Mouse (Mus musculus) left cerebral cortex, adult 8-10 months (tissue): Measurements from ENCODE around the gene Slc24a3. TPM values are rescaled to one million over a fixed set of nuclear protein-coding genes. Genes with fewer than 3 reads are reported as not detected.
A peak's percentile ranks its signal among the peaks of the same experiment; 100 is the strongest.

Source experiments
- DNase-seq, 2 experiments: peaks; one replicate each; pipeline ENCODE4 v3.0.0; 2022; ENCODE audit warnings: low spot score in 2 of 2
- total RNA-seq, 4 experiments: library from RNA; stranded (reverse); gene quantifications; 2 replicates each; pipeline ENCODE4 v1.2.4; 2022

Slc24a3 gene
- total RNA-seq, 4 experiments from 2014 or later, result 87.6 to 94.2 (median 88.3) TPM

GRCm38 (mm10) chr2:145535774-145536173 is 368.2 kb downstream of the Slc24a3 start:
- DNase-seq, result no peak

GRCm38 (mm10) chr2:145536986-145537385 is 369.4 kb downstream of the Slc24a3 start:
- DNase-seq, result no peak

GRCm38 (mm10) chr2:145541695-145542094 is 374.1 kb downstream of the Slc24a3 start:
- no peak for DNase-seq

- DNase-seq, result no peak
These were observed 378.5 kb downstream of the Slc24a3 start for GRCm38 (mm10) chr2:145546071-145546470.

GRCm38 (mm10) chr2:145554722-145555252 is 387.2 kb downstream of the Slc24a3 start:
- no peak for DNase-seq

- no peak for DNase-seq
These were observed 388.2 kb downstream of the Slc24a3 start for GRCm38 (mm10) chr2:145555713-145556112.

- DNase-seq, result peak in 1 of 2 experiments; percentile 11
These were observed 389.9 kb downstream of the Slc24a3 start for GRCm38 (mm10) chr2:145557361-145557931.

- DNase-seq, result no peak
These were observed 394.9 kb downstream of the Slc24a3 start for GRCm38 (mm10) chr2:145562493-145562892.

- no peak for DNase-seq
These were observed 397.0 kb downstream of the Slc24a3 start for GRCm38 (mm10) chr2:145564596-145564995.

- no peak for DNase-seq
These were observed 399.4 kb downstream of the Slc24a3 start for GRCm38 (mm10) chr2:145566904-145567303.

GRCm38 (mm10) chr2:145571943-145572342 is 404.4 kb downstream of the Slc24a3 start:
- DNase-seq, result no peak

- DNase-seq, result no peak
These were observed 406.6 kb downstream of the Slc24a3 start for GRCm38 (mm10) chr2:145574148-145574547.

GRCm38 (mm10) chr2:145583103-145583502 is 415.5 kb downstream of the Slc24a3 start:
- no peak for DNase-seq

GRCm38 (mm10) chr2:145585437-145585836 is 417.9 kb downstream of the Slc24a3 start:
- DNase-seq, result no peak

- peak; percentile 40 to 65 for DNase-seq
These were observed 420.6 kb downstream of the Slc24a3 start for GRCm38 (mm10) chr2:145588009-145588737.

- no peak for DNase-seq
These were observed 424.3 kb downstream of the Slc24a3 start for GRCm38 (mm10) chr2:145591881-145592280.

GRCm38 (mm10) chr2:145593649-145594347 is 426.2 kb downstream of the Slc24a3 start:
- DNase-seq, result no peak

GRCm38 (mm10) chr2:145597866-145598265 is 430.3 kb downstream of the Slc24a3 start:
- no peak for DNase-seq

GRCm38 (mm10) chr2:145607844-145608243 is 440.3 kb downstream of the Slc24a3 start:
- no peak for DNase-seq

GRCm38 (mm10) chr2:145610796-145611705 is 443.5 kb downstream of the Slc24a3 start:
- no peak for DNase-seq

- no peak for DNase-seq
These were observed 445.4 kb downstream of the Slc24a3 start for GRCm38 (mm10) chr2:145612937-145613336.
